Mouse (Mus musculus): ENCODE results near the gene Aplnr.

Aplnr gene

GRCm38 (mm10) chr2:85178139-85178800 is 42.2 kb downstream of the Aplnr start:
- DNase-seq (ENCODE audit: low spot score in 2 of 2): no peak

GRCm38 (mm10) chr2:85187582-85188151 is 51.6 kb downstream of the Aplnr start:
- DNase-seq (ENCODE audit: low spot score in 2 of 2): no peak
